Mouse (Mus musculus): ENCODE data around the gene Akt3. TPM values are rescaled to one million over a fixed set of nuclear protein-coding genes. Genes with fewer than 3 reads are reported as not detected.

The Akt3 gene
- polyA plus RNA-seq, 1 experiment from 2014 or later: 0.54 TPM

DNA sequence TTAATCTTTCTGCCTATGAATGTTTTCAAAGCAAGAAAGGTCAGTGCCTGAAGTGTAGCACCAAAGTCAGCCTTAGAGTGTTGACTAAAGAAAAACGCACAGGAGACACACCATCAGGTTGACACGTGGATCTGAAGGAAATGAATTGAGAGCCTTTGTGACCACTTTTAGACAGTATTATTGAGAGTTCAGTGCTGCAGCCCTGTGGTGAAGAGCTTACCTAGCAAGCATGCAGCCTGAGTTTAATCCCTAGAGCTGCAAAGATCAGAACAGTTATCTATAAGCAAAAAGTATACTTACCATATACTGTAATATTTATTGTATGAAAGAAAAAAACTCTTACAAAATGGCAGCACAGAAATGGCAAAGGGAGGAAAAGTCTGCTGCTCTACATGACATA, 219.6 kb downstream of the Akt3 start:
- H3K9me3 ChIP-seq (ENCODE audit: low read length): no peaks in the 10 kb centered on the region
- H3K27ac ChIP-seq (ENCODE audit: low read depth): no peak overlapping the region
- no peak overlapping the region for H3K4me2 ChIP-seq (ENCODE audit: low read depth, low read length)
- H3K9ac ChIP-seq (replicated peaks): no peak overlapping the region
- no peak overlapping the region for H3K4me3 ChIP-seq (ENCODE audit: low read depth, low read length)
- TF ChIP-seq EP300 (IDR thresholded peaks at IDR 0.05; ENCODE audit: low read depth): no peak
- no peak for TF ChIP-seq CTCF (IDR thresholded peaks at IDR 0.05; ENCODE audit: low read depth)
- no peak for ATAC-seq
- 66% methylated on average over 2 of the region's 2 CpGs for WGBS (ENCODE audit: insufficient replicate concordance)
- H3K36me3 ChIP-seq (replicated peaks; ENCODE audit: insufficient read depth, low read length): no peaks in the 10 kb centered on the region
- no peaks in the 10 kb centered on the region for H3K27me3 ChIP-seq (ENCODE audit: insufficient read depth, low read length)
- DNase-seq: no peak
- no peaks in the 10 kb centered on the region for H3K4me1 ChIP-seq (ENCODE audit: insufficient read depth)

DNA sequence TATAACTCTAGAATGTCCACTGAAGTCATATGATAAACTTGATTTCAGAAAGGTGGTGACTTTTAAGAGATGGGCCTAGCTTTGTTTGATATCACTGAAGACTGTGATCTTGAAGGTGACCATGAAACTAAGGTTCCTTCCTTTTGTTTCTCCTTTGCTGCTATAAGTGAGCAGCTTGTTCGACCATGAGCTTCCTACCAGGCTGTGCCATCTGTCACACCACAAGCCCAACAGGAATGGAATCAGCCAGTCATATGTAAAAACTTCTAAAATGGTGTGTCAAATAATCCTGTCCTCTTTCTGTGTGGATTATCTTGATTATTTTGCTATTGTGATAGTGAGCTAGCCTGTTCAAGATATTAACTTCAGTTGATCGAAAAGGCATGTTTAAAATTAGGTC, 222.5 kb downstream of the Akt3 start:
- DNase-seq (no peak), ATAC-seq (no peak)
- no peak overlapping the region for H3K9ac ChIP-seq (replicated peaks)
- no peaks in the 10 kb centered on the region for H3K27me3 ChIP-seq (ENCODE audit: insufficient read depth, low read length)
- no peak overlapping the region for H3K4me3 ChIP-seq (ENCODE audit: low read depth, low read length)
- H3K27ac ChIP-seq (ENCODE audit: low read depth): no peak overlapping the region
- WGBS (ENCODE audit: insufficient replicate concordance): 80% methylated on average over 2 of the region's 2 CpGs
- no peaks in the 10 kb centered on the region for H3K4me1 ChIP-seq (ENCODE audit: insufficient read depth)
- H3K36me3 ChIP-seq (replicated peaks; ENCODE audit: insufficient read depth, low read length): no peaks in the 10 kb centered on the region
- no peak overlapping the region for H3K4me2 ChIP-seq (ENCODE audit: low read depth, low read length)
- no peaks in the 10 kb centered on the region for H3K9me3 ChIP-seq (ENCODE audit: low read length)
- TF ChIP-seq CTCF (IDR thresholded peaks at IDR 0.05; ENCODE audit: low read depth): no peak
- no peak for TF ChIP-seq EP300 (IDR thresholded peaks at IDR 0.05; ENCODE audit: low read depth)

DNA sequence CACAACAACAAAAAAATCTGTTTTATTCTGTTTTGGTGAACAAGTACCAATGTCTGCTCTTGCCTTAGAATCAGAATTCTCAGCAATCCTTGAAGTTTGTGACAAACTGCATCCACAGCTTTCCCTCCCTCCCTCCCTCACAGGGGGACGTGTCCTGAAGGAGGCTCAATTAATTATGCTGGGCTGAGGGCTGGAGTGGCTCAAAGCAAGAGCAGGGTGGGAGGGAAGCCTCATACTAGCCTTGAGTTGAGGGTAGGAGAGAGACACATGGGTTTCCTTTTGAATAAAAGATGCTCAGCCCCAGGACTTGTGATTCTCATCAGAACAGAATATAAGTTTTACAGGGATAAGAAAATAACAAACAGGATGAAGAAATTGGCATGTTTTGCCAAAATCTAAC, 225.8 kb downstream of the Akt3 start:
- DNase-seq (no peak), ATAC-seq (no peak)
- Histone ChIP-seq H3K9ac (replicated peaks) (no peak overlapping the region), H3K4me2 (ENCODE audit: low read depth, low read length) (no peak overlapping the region), H3K4me3 (ENCODE audit: low read depth, low read length) (no peak overlapping the region), H3K36me3 (replicated peaks; ENCODE audit: insufficient read depth, low read length) (no peaks in the 10 kb centered on the region), H3K27ac (ENCODE audit: low read depth) (no peak overlapping the region), H3K27me3 (ENCODE audit: insufficient read depth, low read length) (no peaks in the 10 kb centered on the region), H3K4me1 (ENCODE audit: insufficient read depth) (no peaks in the 10 kb centered on the region), H3K9me3 (ENCODE audit: low read length) (no peaks in the 10 kb centered on the region)
- TF ChIP-seq CTCF (IDR thresholded peaks at IDR 0.05; ENCODE audit: low read depth): no peak
- TF ChIP-seq EP300 (IDR thresholded peaks at IDR 0.05; ENCODE audit: low read depth): no peak
- WGBS (ENCODE audit: insufficient replicate concordance): 58% methylated on average over 1 of the region's 1 CpGs

DNA sequence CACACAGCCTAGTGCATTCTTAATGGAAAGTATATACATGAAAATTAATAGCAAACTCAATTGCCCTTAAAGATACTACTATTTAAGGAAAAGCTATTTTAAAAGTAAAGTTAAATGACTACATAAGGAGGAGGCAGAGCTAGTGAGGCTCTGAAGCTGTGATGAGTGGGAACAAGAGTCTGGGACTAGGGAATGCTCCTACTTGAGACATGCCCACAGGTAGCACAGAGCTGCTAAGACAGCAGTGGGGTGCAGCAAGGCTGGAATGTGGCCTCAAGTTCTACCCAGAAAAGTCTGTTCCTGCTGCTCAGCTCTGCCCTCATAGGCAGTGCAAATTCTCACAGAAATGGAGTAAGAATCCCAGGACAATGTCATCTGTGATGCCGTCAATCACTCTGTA, 226.8 kb downstream of the Akt3 start:
- H3K4me3 ChIP-seq (ENCODE audit: low read depth, low read length): no peak overlapping the region
- no peak for DNase-seq
- H3K9ac ChIP-seq (replicated peaks): no peak overlapping the region
- no peaks in the 10 kb centered on the region for H3K36me3 ChIP-seq (replicated peaks; ENCODE audit: insufficient read depth, low read length)
- H3K4me2 ChIP-seq (ENCODE audit: low read depth, low read length): no peak overlapping the region
- no peak for ATAC-seq
- WGBS (ENCODE audit: insufficient replicate concordance): 83% methylated on average over 1 of the region's 1 CpGs
- no peak for TF ChIP-seq EP300 (IDR thresholded peaks at IDR 0.05; ENCODE audit: low read depth)
- no peak for TF ChIP-seq CTCF (IDR thresholded peaks at IDR 0.05; ENCODE audit: low read depth)
- H3K9me3 ChIP-seq (ENCODE audit: low read length): no peaks in the 10 kb centered on the region
- no peak overlapping the region for H3K27ac ChIP-seq (ENCODE audit: low read depth)
- no peaks in the 10 kb centered on the region for H3K4me1 ChIP-seq (ENCODE audit: insufficient read depth)
- H3K27me3 ChIP-seq (ENCODE audit: insufficient read depth, low read length): no peaks in the 10 kb centered on the region

DNA sequence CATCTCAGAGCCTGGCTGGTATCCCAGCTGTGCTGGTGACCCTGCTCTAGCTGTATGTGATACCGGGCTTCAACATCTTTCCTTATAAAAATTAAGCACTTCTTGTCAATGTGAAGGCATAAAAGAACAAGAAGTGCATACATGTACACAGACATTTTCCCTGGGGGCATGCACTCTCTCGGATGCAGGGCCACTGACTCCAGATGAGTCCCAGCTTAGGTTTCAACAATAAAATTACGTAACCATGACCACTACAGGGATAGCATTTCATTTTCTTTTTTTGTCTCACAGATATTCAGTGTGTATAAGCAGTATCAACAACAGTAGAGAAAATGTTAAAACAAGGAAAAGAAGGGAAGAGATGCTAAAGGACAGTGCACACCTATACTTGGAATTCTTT, 227.3 kb downstream of the Akt3 start:
- 81% methylated on average over 3 of the region's 3 CpGs for WGBS (ENCODE audit: insufficient replicate concordance)
- Histone ChIP-seq H3K4me2 (ENCODE audit: low read depth, low read length) (no peak overlapping the region), H3K36me3 (replicated peaks; ENCODE audit: insufficient read depth, low read length) (no peaks in the 10 kb centered on the region), H3K9ac (replicated peaks) (no peak overlapping the region), H3K4me1 (ENCODE audit: insufficient read depth) (no peaks in the 10 kb centered on the region), H3K4me3 (ENCODE audit: low read depth, low read length) (no peak overlapping the region), H3K9me3 (ENCODE audit: low read length) (no peaks in the 10 kb centered on the region), H3K27me3 (ENCODE audit: insufficient read depth, low read length) (no peaks in the 10 kb centered on the region), H3K27ac (ENCODE audit: low read depth) (no peak overlapping the region)
- no peak for TF ChIP-seq EP300 (IDR thresholded peaks at IDR 0.05; ENCODE audit: low read depth)
- DNase-seq: no peak
- no peak for ATAC-seq

DNA sequence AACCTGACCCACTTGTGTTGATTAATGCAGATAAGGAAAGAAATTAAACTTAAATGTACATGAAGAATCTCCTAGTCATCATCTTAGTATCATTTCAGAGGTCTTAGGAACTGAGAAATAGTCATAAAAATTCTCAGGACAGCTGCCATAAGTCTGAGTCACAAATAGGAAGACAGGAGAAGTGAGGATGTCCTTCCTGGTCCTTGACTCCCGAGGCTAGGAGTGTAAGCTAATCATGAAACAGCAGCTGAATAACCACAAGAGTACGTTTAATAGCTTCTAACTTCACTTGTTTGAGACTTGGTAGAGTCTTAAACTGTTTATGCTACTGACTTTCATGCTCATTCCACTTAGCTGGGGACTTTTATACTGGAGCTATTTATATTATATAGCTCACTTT, 229.0 kb downstream of the Akt3 start:
- Histone ChIP-seq H3K9me3 (ENCODE audit: low read length) (no peaks in the 10 kb centered on the region), H3K36me3 (replicated peaks; ENCODE audit: insufficient read depth, low read length) (no peaks in the 10 kb centered on the region), H3K27me3 (ENCODE audit: insufficient read depth, low read length) (no peaks in the 10 kb centered on the region), H3K4me2 (ENCODE audit: low read depth, low read length) (no peak overlapping the region), H3K27ac (ENCODE audit: low read depth) (no peak overlapping the region), H3K4me1 (ENCODE audit: insufficient read depth) (no peaks in the 10 kb centered on the region), H3K4me3 (ENCODE audit: low read depth, low read length) (no peak overlapping the region), H3K9ac (replicated peaks) (no peak overlapping the region)
- TF ChIP-seq EP300 (IDR thresholded peaks at IDR 0.05; ENCODE audit: low read depth): no peak
- no peak for TF ChIP-seq CTCF (IDR thresholded peaks at IDR 0.05; ENCODE audit: low read depth)
- DNase-seq (no peak), ATAC-seq (no peak)
- WGBS (ENCODE audit: insufficient replicate concordance): 51% methylated on average over 2 of the region's 2 CpGs

DNA sequence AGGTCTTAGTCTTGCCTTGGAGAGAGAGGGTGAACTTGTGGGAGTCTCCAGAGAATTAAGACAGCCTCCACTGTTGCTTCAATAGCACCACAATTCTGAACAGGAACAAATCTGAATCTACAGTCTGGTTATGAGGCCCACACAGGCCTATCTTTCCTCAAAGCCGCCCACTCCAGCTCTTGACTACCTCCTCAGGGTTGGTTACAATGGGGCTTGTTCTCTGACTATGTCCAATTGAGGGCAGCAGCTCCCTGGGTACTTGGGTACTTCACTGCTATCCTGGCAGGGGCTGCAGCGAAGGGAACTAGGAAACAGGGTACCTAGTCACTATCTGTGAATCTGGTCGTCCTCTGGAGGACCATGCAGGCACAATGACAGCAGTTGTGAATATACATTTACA, 230.3 kb downstream of the Akt3 start:
- Histone ChIP-seq H3K4me3 (ENCODE audit: low read depth, low read length) (no peak overlapping the region), H3K27me3 (ENCODE audit: insufficient read depth, low read length) (no peaks in the 10 kb centered on the region), H3K4me1 (ENCODE audit: insufficient read depth) (no peaks in the 10 kb centered on the region), H3K9me3 (ENCODE audit: low read length) (no peaks in the 10 kb centered on the region), H3K27ac (ENCODE audit: low read depth) (no peak overlapping the region), H3K9ac (replicated peaks) (no peak overlapping the region), H3K36me3 (replicated peaks; ENCODE audit: insufficient read depth, low read length) (no peaks in the 10 kb centered on the region), H3K4me2 (ENCODE audit: low read depth, low read length) (no peak overlapping the region)
- DNase-seq (no peak), ATAC-seq (no peak)
- 82% methylated on average over 3 of the region's 3 CpGs for WGBS (ENCODE audit: insufficient replicate concordance)
- TF ChIP-seq EP300 (IDR thresholded peaks at IDR 0.05; ENCODE audit: low read depth): no peak
- no peak for TF ChIP-seq CTCF (IDR thresholded peaks at IDR 0.05; ENCODE audit: low read depth)
